Mouse (Mus musculus): Measurements from ENCODE around the gene Emilin2.

GRCm38 (mm10) chr17:71250819-71251600, 60.8 kb downstream of the Emilin2 start:
- TF ChIP-seq POLR2A (IDR thresholded peaks at IDR 0.05; ENCODE audit: low read depth, low read length) (no peak), CTCF (IDR thresholded peaks at IDR 0.05; ENCODE audit: extremely low read depth, insufficient read length, insufficient replicate concordance, low read depth, low read length) (no peak)

All from small intestine, adult 2 months (tissue).